Mouse (Mus musculus) forebrain, embryonic 15.5 days (tissue): ENCODE results near the gene Fap. TPM values are rescaled to one million over a fixed set of nuclear protein-coding genes. Genes with fewer than 3 reads are reported as not detected.

Experiments used
- ATAC-seq: fragments of 200-750 bp; cut with Nextera tagmentation; replicated peaks from 2 replicates; pipeline ENCODE4 v1.8.0; 2017; ENCODE audit warnings: mild to moderate bottlenecking, moderate TSS enrichment, moderate library complexity
- H3K27ac ChIP-seq: fragments of 300-500 bp; sonication (generic); replicated peaks from 2 replicates; pipeline ENCODE4 v1.5.1; 2015; ENCODE audit warnings: mild to moderate bottlenecking, inconsistent platforms
- H3K27me3 ChIP-seq: fragments of 300-500 bp; sonication (generic); 2 replicates; pipeline ENCODE4 v1.6.1; 2015; ENCODE audit warnings: inconsistent platforms
- H3K36me3 ChIP-seq: fragments of 300-500 bp; sonication (generic); 2 replicates; pipeline ENCODE4 v1.6.1; 2015; ENCODE audit warnings: mild to moderate bottlenecking, inconsistent platforms
- H3K4me1 ChIP-seq: fragments of 300-500 bp; sonication (generic); 2 replicates; pipeline ENCODE4 v1.6.1; 2015; ENCODE audit warnings: inconsistent platforms
- H3K4me2 ChIP-seq: fragments of 300-500 bp; sonication (generic); replicated peaks from 2 replicates; pipeline ENCODE4 v1.6.1; 2015; ENCODE audit warnings: mild to moderate bottlenecking, inconsistent platforms
- H3K4me3 ChIP-seq: fragments of 300-500 bp; sonication (generic); 2 replicates; pipeline ENCODE4 v1.5.1; 2015; ENCODE audit warnings: mild to moderate bottlenecking, inconsistent platforms
- H3K9ac ChIP-seq: fragments of 300-500 bp; sonication (generic); replicated peaks from 2 replicates; pipeline ENCODE4 v1.6.1; 2015; ENCODE audit warnings: mild to moderate bottlenecking, inconsistent platforms
- H3K9me3 ChIP-seq: fragments of 300-500 bp; sonication (generic); 2 replicates; pipeline ENCODE4 v1.6.1; 2016; ENCODE audit warnings: inconsistent platforms
- WGBS: fragments of 180-500 bp; shearing (Covaris S2); methylation state at CpG from one replicate; pipeline ENCODE4 v1.1.7; 2015; ENCODE audit warnings: mixed read lengths; 5-methylcytosine and 5-hydroxymethylcytosine counted together
- polyA plus RNA-seq: library from polyadenylated mRNA; unstranded; fragments of >200 nt; fragmentation: Nextera tagmentation; extraction: Ambion mirVana; gene quantifications from 2 replicates; pipeline ENCODE4 v1.2.1, GENCODE M21; 2015

Gene Fap
- polyA plus RNA-seq, 1 experiment from 2014 or later, result 0.84 TPM

GRCm38 (mm10) chr2:62574250-62574649 lies 375 bp upstream of the Fap start:
- 76% methylated on average over 7 of the region's 7 CpGs for WGBS
- H3K4me1 ChIP-seq, result no peaks in the 10 kb centered on the region

GRCm38 (mm10) chr2:62573099-62573752 lies 649 bp downstream of the Fap start:
- Histone ChIP-seq H3K4me2 (no peak overlapping the region), H3K9ac (no peak overlapping the region), H3K4me1 (no peaks in the 10 kb centered on the region), H3K36me3 (no peaks in the 10 kb centered on the region), H3K4me3 (no peak overlapping the region), H3K27me3 (no peaks in the 10 kb centered on the region), H3K9me3 (no peaks in the 10 kb centered on the region), H3K27ac (no peak overlapping the region)
- ATAC-seq, result no peak
- WGBS, result 79% methylated on average over 10 of the region's 10 CpGs

More at GRCm38 (mm10) chr2:62574250-62574649, 375 bp upstream of the Fap start:
- Histone ChIP-seq H3K4me3 (no peak overlapping the region), H3K27ac (no peak overlapping the region), H3K36me3 (no peaks in the 10 kb centered on the region), H3K9me3 (no peaks in the 10 kb centered on the region), H3K4me2 (no peak overlapping the region), H3K9ac (no peak overlapping the region), H3K27me3 (no peaks in the 10 kb centered on the region)
- no peak for ATAC-seq

GRCm38 (mm10) chr2:62564687-62565086 lies 9.2 kb downstream of the Fap start:
- 95% methylated on average over 1 of the region's 1 CpGs for WGBS
- H3K36me3 ChIP-seq, result no peaks in the 10 kb centered on the region
- no peak overlapping the region for H3K4me3 ChIP-seq
- H3K4me1 ChIP-seq, result no peaks in the 10 kb centered on the region
- H3K9ac ChIP-seq, result no peak overlapping the region
- no peak for ATAC-seq
- no peak overlapping the region for H3K27ac ChIP-seq
- no peak overlapping the region for H3K4me2 ChIP-seq
- H3K9me3 ChIP-seq, result no peaks in the 10 kb centered on the region
- no peaks in the 10 kb centered on the region for H3K27me3 ChIP-seq

GRCm38 (mm10) chr2:62562661-62563485 lies 11.0 kb downstream of the Fap start:
- no peak for ATAC-seq
- Histone ChIP-seq H3K4me1 (no peaks in the 10 kb centered on the region), H3K9me3 (no peaks in the 10 kb centered on the region), H3K9ac (no peak overlapping the region), H3K4me3 (no peak overlapping the region), H3K27ac (no peak overlapping the region), H3K36me3 (no peaks in the 10 kb centered on the region), H3K27me3 (no peaks in the 10 kb centered on the region), H3K4me2 (no peak overlapping the region)
- WGBS, result 60% methylated on average over 5 of the region's 5 CpGs

- Histone ChIP-seq H3K4me2 (no peak overlapping the region), H3K4me3 (no peak overlapping the region), H3K27me3 (no peaks in the 10 kb centered on the region), H3K9ac (no peak overlapping the region), H3K36me3 (no peaks in the 10 kb centered on the region), H3K4me1 (no peaks in the 10 kb centered on the region), H3K9me3 (no peaks in the 10 kb centered on the region), H3K27ac (no peak overlapping the region)
- ATAC-seq, result no peak
- WGBS, result 73% methylated on average over 2 of the region's 2 CpGs
These were observed 16.5 kb downstream of the Fap start for GRCm38 (mm10) chr2:62557417-62557816.

- 93% methylated on average over 9 of the region's 9 CpGs for WGBS
- no peak overlapping the region for H3K4me2 ChIP-seq
- ATAC-seq, result no peak
These were observed 17.5 kb downstream of the Fap start for GRCm38 (mm10) chr2:62556349-62556748.

GRCm38 (mm10) chr2:62549659-62550058 lies 24.2 kb downstream of the Fap start:
- no peak for ATAC-seq
- Histone ChIP-seq H3K4me3 (no peak overlapping the region), H3K9ac (no peak overlapping the region), H3K4me1 (no peaks in the 10 kb centered on the region), H3K27ac (no peak overlapping the region), H3K9me3 (no peaks in the 10 kb centered on the region), H3K4me2 (no peak overlapping the region), H3K27me3 (no peaks in the 10 kb centered on the region), H3K36me3 (no peaks in the 10 kb centered on the region)
- WGBS, result 89% methylated on average over 3 of the region's 3 CpGs

More at GRCm38 (mm10) chr2:62556349-62556748, 17.5 kb downstream of the Fap start:
- H3K9ac ChIP-seq, result no peak overlapping the region
- H3K4me3 ChIP-seq, result no peak overlapping the region
- no peaks in the 10 kb centered on the region for H3K27me3 ChIP-seq
- no peaks in the 10 kb centered on the region for H3K9me3 ChIP-seq
- no peaks in the 10 kb centered on the region for H3K4me1 ChIP-seq
- no peaks in the 10 kb centered on the region for H3K36me3 ChIP-seq
- no peak overlapping the region for H3K27ac ChIP-seq

- H3K9me3 ChIP-seq, result no peaks in the 10 kb centered on the region
- 81% methylated on average over 4 of the region's 4 CpGs for WGBS
- H3K27me3 ChIP-seq, result no peaks in the 10 kb centered on the region
- no peak overlapping the region for H3K4me3 ChIP-seq
- no peaks in the 10 kb centered on the region for H3K36me3 ChIP-seq
- H3K4me1 ChIP-seq, result no peaks in the 10 kb centered on the region
- no peak for ATAC-seq
- no peak overlapping the region for H3K27ac ChIP-seq
- H3K4me2 ChIP-seq, result no peak overlapping the region
- no peak overlapping the region for H3K9ac ChIP-seq
These were observed 24.7 kb downstream of the Fap start for GRCm38 (mm10) chr2:62549131-62549530.

- Histone ChIP-seq H3K4me3 (no peak overlapping the region), H3K9me3 (no peaks in the 10 kb centered on the region), H3K27me3 (no peaks in the 10 kb centered on the region), H3K36me3 (no peaks in the 10 kb centered on the region), H3K27ac (no peak overlapping the region), H3K4me1 (no peaks in the 10 kb centered on the region), H3K4me2 (no peak overlapping the region), H3K9ac (no peak overlapping the region)
- no peak for ATAC-seq
- WGBS, result 90% methylated on average over 5 of the region's 5 CpGs
These were observed 25.8 kb downstream of the Fap start for GRCm38 (mm10) chr2:62548104-62548503.

- ATAC-seq, result no peak
- Histone ChIP-seq H3K27ac (no peak overlapping the region), H3K4me1 (no peaks in the 10 kb centered on the region), H3K27me3 (no peaks in the 10 kb centered on the region), H3K4me3 (no peak overlapping the region), H3K4me2 (no peak overlapping the region), H3K36me3 (no peaks in the 10 kb centered on the region), H3K9me3 (no peaks in the 10 kb centered on the region), H3K9ac (no peak overlapping the region)
- 93% methylated on average over 8 of the region's 8 CpGs for WGBS
These were observed 38.4 kb downstream of the Fap start for GRCm38 (mm10) chr2:62535483-62535882.

- H3K27ac ChIP-seq, result no peak overlapping the region
- no peaks in the 10 kb centered on the region for H3K4me1 ChIP-seq
- no peaks in the 10 kb centered on the region for H3K27me3 ChIP-seq
- ATAC-seq, result no peak
- no peak overlapping the region for H3K9ac ChIP-seq
- 77% methylated on average over 1 of the region's 1 CpGs for WGBS
- no peaks in the 10 kb centered on the region for H3K9me3 ChIP-seq
- H3K36me3 ChIP-seq, result no peaks in the 10 kb centered on the region
- H3K4me3 ChIP-seq, result no peak overlapping the region
- no peak overlapping the region for H3K4me2 ChIP-seq
These were observed 42.8 kb downstream of the Fap start for GRCm38 (mm10) chr2:62531065-62531464.

- H3K4me3 ChIP-seq, result no peak overlapping the region
- H3K27ac ChIP-seq, result no peak overlapping the region
- no peak for ATAC-seq
- no peaks in the 10 kb centered on the region for H3K4me1 ChIP-seq
- no peaks in the 10 kb centered on the region for H3K36me3 ChIP-seq
- H3K27me3 ChIP-seq, result no peaks in the 10 kb centered on the region
- no peaks in the 10 kb centered on the region for H3K9me3 ChIP-seq
- H3K9ac ChIP-seq, result no peak overlapping the region
- H3K4me2 ChIP-seq, result no peak overlapping the region
- WGBS, result 93% methylated on average over 9 of the region's 9 CpGs
These were observed 47.5 kb downstream of the Fap start for GRCm38 (mm10) chr2:62526399-62526798.
